Mouse (Mus musculus): ENCODE measurements around the gene Cryge. TPM values are rescaled to one million over a fixed set of nuclear protein-coding genes. Genes with fewer than 3 reads are reported as not detected.

The Cryge gene
- total and polyA plus RNA-seq, 2 experiments from 2014 or later, result not detected

- Histone ChIP-seq H3K9ac (replicated peaks; ENCODE audit: low read length) (no peak overlapping the region), H3K27me3 (ENCODE audit: insufficient read depth, low read length) (no peaks in the 10 kb centered on the region), H3K9me3 (ENCODE audit: low read length) (no peaks in the 10 kb centered on the region), H3K4me3 (ENCODE audit: low read length) (no peak overlapping the region), H3K4me1 (ENCODE audit: insufficient read depth, low read length) (no peaks in the 10 kb centered on the region), H3K36me3 (ENCODE audit: insufficient read depth, low read length) (no peaks in the 10 kb centered on the region), H3K4me2 (ENCODE audit: low read depth, low read length) (peak overlapping the region; percentile 21; the same call in 1 of the 2 replicates), H3K27ac (no peak overlapping the region)
- peak; percentile 69 for DNase-seq (ENCODE audit: low spot score)
- ATAC-seq, result no peak
- WGBS, result 39% methylated on average over 8 of the region's 8 CpGs
- peak; percentile 72 for TF ChIP-seq CTCF (IDR thresholded peaks at IDR 0.05; ENCODE audit: low read depth)
These were observed 4.4 kb downstream of the Cryge start for GRCm38 (mm10) chr1:65046401-65047109.

GRCm38 (mm10) chr1:65043433-65043832, 7.5 kb downstream of the Cryge start:
- no peak for ATAC-seq
- no peaks in the 10 kb centered on the region for H3K36me3 ChIP-seq (ENCODE audit: insufficient read depth, low read length)
- TF ChIP-seq CTCF (IDR thresholded peaks at IDR 0.05; ENCODE audit: low read depth), result no peak
- H3K4me1 ChIP-seq (ENCODE audit: insufficient read depth, low read length), result no peaks in the 10 kb centered on the region
- no peaks in the 10 kb centered on the region for H3K27me3 ChIP-seq (ENCODE audit: insufficient read depth, low read length)
- no peaks in the 10 kb centered on the region for H3K9me3 ChIP-seq (ENCODE audit: low read length)
- no peak for DNase-seq (ENCODE audit: low spot score)
- WGBS, result 81% methylated on average over 2 of the region's 2 CpGs
- H3K27ac ChIP-seq, result no peak overlapping the region
- H3K4me3 ChIP-seq (ENCODE audit: low read length), result no peak overlapping the region
- no peak overlapping the region for H3K9ac ChIP-seq (replicated peaks; ENCODE audit: low read length)
- H3K4me2 ChIP-seq (ENCODE audit: low read depth, low read length), result no peak overlapping the region

GRCm38 (mm10) chr1:65041837-65042236, 9.1 kb downstream of the Cryge start:
- Histone ChIP-seq H3K36me3 (ENCODE audit: insufficient read depth, low read length) (no peaks in the 10 kb centered on the region), H3K9ac (replicated peaks; ENCODE audit: low read length) (no peak overlapping the region), H3K4me1 (ENCODE audit: insufficient read depth, low read length) (no peaks in the 10 kb centered on the region), H3K9me3 (ENCODE audit: low read length) (no peaks in the 10 kb centered on the region), H3K4me2 (ENCODE audit: low read depth, low read length) (no peak overlapping the region), H3K4me3 (ENCODE audit: low read length) (no peak overlapping the region), H3K27me3 (ENCODE audit: insufficient read depth, low read length) (no peaks in the 10 kb centered on the region), H3K27ac (no peak overlapping the region)
- WGBS, result 93% methylated on average over 3 of the region's 3 CpGs
- ATAC-seq (no peak), DNase-seq (ENCODE audit: low spot score) (no peak)
- TF ChIP-seq CTCF (IDR thresholded peaks at IDR 0.05; ENCODE audit: low read depth), result no peak

- H3K27ac ChIP-seq, result no peak overlapping the region
- no peak overlapping the region for H3K9ac ChIP-seq (replicated peaks; ENCODE audit: low read length)
- H3K4me2 ChIP-seq (ENCODE audit: low read depth, low read length), result no peak overlapping the region
- H3K27me3 ChIP-seq (ENCODE audit: insufficient read depth, low read length), result no peaks in the 10 kb centered on the region
- no peak for TF ChIP-seq CTCF (IDR thresholded peaks at IDR 0.05; ENCODE audit: low read depth)
- no peak for ATAC-seq
- DNase-seq (ENCODE audit: low spot score), result no peak
- no peak overlapping the region for H3K4me3 ChIP-seq (ENCODE audit: low read length)
- H3K4me1 ChIP-seq (ENCODE audit: insufficient read depth, low read length), result no peaks in the 10 kb centered on the region
- no peaks in the 10 kb centered on the region for H3K36me3 ChIP-seq (ENCODE audit: insufficient read depth, low read length)
- WGBS, result 59% methylated on average over 6 of the region's 6 CpGs
- no peaks in the 10 kb centered on the region for H3K9me3 ChIP-seq (ENCODE audit: low read length)
These were observed 10.1 kb downstream of the Cryge start for GRCm38 (mm10) chr1:65040806-65041205.

- H3K27ac ChIP-seq, result no peak overlapping the region
- H3K4me1 ChIP-seq (ENCODE audit: insufficient read depth, low read length), result no peaks in the 10 kb centered on the region
- no peak for DNase-seq (ENCODE audit: low spot score)
- 80% methylated on average over 3 of the region's 3 CpGs for WGBS
- no peak for TF ChIP-seq CTCF (IDR thresholded peaks at IDR 0.05; ENCODE audit: low read depth)
- no peak overlapping the region for H3K4me3 ChIP-seq (ENCODE audit: low read length)
- H3K9me3 ChIP-seq (ENCODE audit: low read length), result no peaks in the 10 kb centered on the region
- H3K4me2 ChIP-seq (ENCODE audit: low read depth, low read length), result no peak overlapping the region
- ATAC-seq, result no peak
- no peaks in the 10 kb centered on the region for H3K27me3 ChIP-seq (ENCODE audit: insufficient read depth, low read length)
- H3K36me3 ChIP-seq (ENCODE audit: insufficient read depth, low read length), result no peaks in the 10 kb centered on the region
- no peak overlapping the region for H3K9ac ChIP-seq (replicated peaks; ENCODE audit: low read length)
These were observed 11.3 kb downstream of the Cryge start for GRCm38 (mm10) chr1:65039679-65040078.

GRCm38 (mm10) chr1:65037542-65037941, 13.4 kb downstream of the Cryge start:
- no peaks in the 10 kb centered on the region for H3K9me3 ChIP-seq (ENCODE audit: low read length)
- no peak overlapping the region for H3K9ac ChIP-seq (replicated peaks; ENCODE audit: low read length)
- no peaks in the 10 kb centered on the region for H3K4me1 ChIP-seq (ENCODE audit: insufficient read depth, low read length)
- ATAC-seq (no peak), DNase-seq (ENCODE audit: low spot score) (no peak)
- H3K36me3 ChIP-seq (ENCODE audit: insufficient read depth, low read length), result no peaks in the 10 kb centered on the region
- H3K4me2 ChIP-seq (ENCODE audit: low read depth, low read length), result no peak overlapping the region
- H3K27ac ChIP-seq, result no peak overlapping the region
- H3K4me3 ChIP-seq (ENCODE audit: low read length), result no peak overlapping the region
- no peak for TF ChIP-seq CTCF (IDR thresholded peaks at IDR 0.05; ENCODE audit: low read depth)
- H3K27me3 ChIP-seq (ENCODE audit: insufficient read depth, low read length), result no peaks in the 10 kb centered on the region
- 75% methylated on average over 2 of the region's 2 CpGs for WGBS

GRCm38 (mm10) chr1:65035513-65035912, 15.4 kb downstream of the Cryge start:
- DNase-seq (ENCODE audit: low spot score) (no peak), ATAC-seq (no peak)
- WGBS, result 45% methylated on average over 3 of the region's 3 CpGs
- H3K4me2 ChIP-seq (ENCODE audit: low read depth, low read length), result no peak overlapping the region
- no peak overlapping the region for H3K27ac ChIP-seq
- H3K27me3 ChIP-seq (ENCODE audit: insufficient read depth, low read length), result no peaks in the 10 kb centered on the region
- H3K9ac ChIP-seq (replicated peaks; ENCODE audit: low read length), result no peak overlapping the region
- H3K36me3 ChIP-seq (ENCODE audit: insufficient read depth, low read length), result no peaks in the 10 kb centered on the region
- H3K4me1 ChIP-seq (ENCODE audit: insufficient read depth, low read length), result no peaks in the 10 kb centered on the region
- H3K4me3 ChIP-seq (ENCODE audit: low read length), result no peak overlapping the region
- no peak for TF ChIP-seq CTCF (IDR thresholded peaks at IDR 0.05; ENCODE audit: low read depth)
- H3K9me3 ChIP-seq (ENCODE audit: low read length), result no peaks in the 10 kb centered on the region
